Mouse (Mus musculus): ENCODE measurements at regions not wholly inside any gene's neighbourhood (a gene's known extent, or its start where the extent isn't known, plus 50 kb on each side); places are given as distances from the start of the nearest gene placed in this dataset.

GRCm38 (mm10) chr3:15205266-15206229 is 126.6 kb downstream of the Gm9733 start:
- Histone ChIP-seq H3K4me1 (ENCODE audit: control insufficient read depth, insufficient read depth, low read length) (no peaks in the 10 kb centered on the region), H3K4me3 (replicated peaks; ENCODE audit: extremely low read depth, low read depth, low read length) (no peak overlapping the region)
- WGBS, result 51% methylated on average over 6 of the region's 6 CpGs
- TF ChIP-seq POLR2A (IDR thresholded peaks at IDR 0.05; ENCODE audit: borderline replicate concordance, extremely low read depth, low read depth, low read length) (no peak), CTCF (IDR thresholded peaks at IDR 0.05; ENCODE audit: insufficient read depth, low read length) (no peak)
- DNase-seq, result no peak

GRCm38 (mm10) chr3:15212357-15212756 is 119.7 kb downstream of the Gm9733 start:
- Histone ChIP-seq H3K4me3 (replicated peaks; ENCODE audit: extremely low read depth, low read depth, low read length) (no peak overlapping the region), H3K4me1 (ENCODE audit: control insufficient read depth, insufficient read depth, low read length) (no peaks in the 10 kb centered on the region)
- no peak for DNase-seq
- TF ChIP-seq CTCF (IDR thresholded peaks at IDR 0.05; ENCODE audit: insufficient read depth, low read length) (no peak), POLR2A (IDR thresholded peaks at IDR 0.05; ENCODE audit: borderline replicate concordance, extremely low read depth, low read depth, low read length) (no peak)
- 86% methylated on average over 3 of the region's 3 CpGs for WGBS

GRCm38 (mm10) chr3:15217591-15217990 is 114.5 kb downstream of the Gm9733 start:
- Histone ChIP-seq H3K4me3 (replicated peaks; ENCODE audit: extremely low read depth, low read depth, low read length) (no peak overlapping the region), H3K4me1 (ENCODE audit: control insufficient read depth, insufficient read depth, low read length) (no peaks in the 10 kb centered on the region)
- no peak for DNase-seq
- TF ChIP-seq POLR2A (IDR thresholded peaks at IDR 0.05; ENCODE audit: borderline replicate concordance, extremely low read depth, low read depth, low read length) (no peak), CTCF (IDR thresholded peaks at IDR 0.05; ENCODE audit: insufficient read depth, low read length) (no peak)

- no peak overlapping the region for H3K4me3 ChIP-seq (replicated peaks; ENCODE audit: extremely low read depth, low read depth, low read length)
- 62% methylated on average over 2 of the region's 2 CpGs for WGBS
- DNase-seq, result no peak
- TF ChIP-seq POLR2A (IDR thresholded peaks at IDR 0.05; ENCODE audit: borderline replicate concordance, extremely low read depth, low read depth, low read length) (no peak), CTCF (IDR thresholded peaks at IDR 0.05; ENCODE audit: insufficient read depth, low read length) (no peak)
- H3K4me1 ChIP-seq (ENCODE audit: control insufficient read depth, insufficient read depth, low read length), result no peaks in the 10 kb centered on the region
Measured at GRCm38 (mm10) chr3:15219275-15219674, 112.8 kb downstream of the Gm9733 start.

- no peak for TF ChIP-seq POLR2A (IDR thresholded peaks at IDR 0.05; ENCODE audit: borderline replicate concordance, extremely low read depth, low read depth, low read length)
- no peak for TF ChIP-seq CTCF (IDR thresholded peaks at IDR 0.05; ENCODE audit: insufficient read depth, low read length)
- DNase-seq, result no peak
- no peak overlapping the region for H3K4me3 ChIP-seq (replicated peaks; ENCODE audit: extremely low read depth, low read depth, low read length)
- no peaks in the 10 kb centered on the region for H3K4me1 ChIP-seq (ENCODE audit: control insufficient read depth, insufficient read depth, low read length)
- WGBS, result 85% methylated on average over 6 of the region's 6 CpGs
Measured at GRCm38 (mm10) chr3:15223266-15223665, 108.8 kb downstream of the Gm9733 start.

GRCm38 (mm10) chr3:15224452-15224851 is 107.7 kb downstream of the Gm9733 start:
- Histone ChIP-seq H3K4me3 (replicated peaks; ENCODE audit: extremely low read depth, low read depth, low read length) (no peak overlapping the region), H3K4me1 (ENCODE audit: control insufficient read depth, insufficient read depth, low read length) (no peaks in the 10 kb centered on the region)
- 23% methylated on average over 1 of the region's 1 CpGs for WGBS
- DNase-seq, result no peak
- TF ChIP-seq POLR2A (IDR thresholded peaks at IDR 0.05; ENCODE audit: borderline replicate concordance, extremely low read depth, low read depth, low read length) (no peak), CTCF (IDR thresholded peaks at IDR 0.05; ENCODE audit: insufficient read depth, low read length) (no peak)

GRCm38 (mm10) chr3:15228641-15229040 is 103.5 kb downstream of the Gm9733 start:
- Histone ChIP-seq H3K4me1 (ENCODE audit: control insufficient read depth, insufficient read depth, low read length) (no peaks in the 10 kb centered on the region), H3K4me3 (replicated peaks; ENCODE audit: extremely low read depth, low read depth, low read length) (no peak overlapping the region)
- TF ChIP-seq POLR2A (IDR thresholded peaks at IDR 0.05; ENCODE audit: borderline replicate concordance, extremely low read depth, low read depth, low read length), result no peak
- no peak for TF ChIP-seq CTCF (IDR thresholded peaks at IDR 0.05; ENCODE audit: insufficient read depth, low read length)
- no peak for DNase-seq
- 79% methylated on average over 2 of the region's 2 CpGs for WGBS

GRCm38 (mm10) chr3:15230204-15230603 is 101.9 kb downstream of the Gm9733 start:
- Histone ChIP-seq H3K4me3 (replicated peaks; ENCODE audit: extremely low read depth, low read depth, low read length) (no peak overlapping the region), H3K4me1 (ENCODE audit: control insufficient read depth, insufficient read depth, low read length) (no peaks in the 10 kb centered on the region)
- TF ChIP-seq POLR2A (IDR thresholded peaks at IDR 0.05; ENCODE audit: borderline replicate concordance, extremely low read depth, low read depth, low read length), result no peak
- no peak for TF ChIP-seq CTCF (IDR thresholded peaks at IDR 0.05; ENCODE audit: insufficient read depth, low read length)
- WGBS, result 77% methylated on average over 6 of the region's 6 CpGs
- DNase-seq, result no peak

- 18% methylated on average over 3 of the region's 3 CpGs for WGBS
- no peak for TF ChIP-seq CTCF (IDR thresholded peaks at IDR 0.05; ENCODE audit: insufficient read depth, low read length)
- no peak for TF ChIP-seq POLR2A (IDR thresholded peaks at IDR 0.05; ENCODE audit: borderline replicate concordance, extremely low read depth, low read depth, low read length)
- DNase-seq, result no peak
Measured at GRCm38 (mm10) chr3:15231433-15231832, 100.7 kb downstream of the Gm9733 start.

More at GRCm38 (mm10) chr3:15231433-15231832, 100.7 kb downstream of the Gm9733 start:
- H3K4me1 ChIP-seq (ENCODE audit: control insufficient read depth, insufficient read depth, low read length), result no peaks in the 10 kb centered on the region
- H3K4me3 ChIP-seq (replicated peaks; ENCODE audit: extremely low read depth, low read depth, low read length), result no peak overlapping the region

Measured in lung, adult 2 months (tissue).